Mouse (Mus musculus) embryonic facial prominence, embryonic 12.5 days (tissue): ENCODE results near the gene Folr2. TPM values are rescaled to one million over a fixed set of nuclear protein-coding genes. Genes with fewer than 3 reads are reported as not detected.

Experiments used
- ATAC-seq: fragments of 200-750 bp; cut with Nextera tagmentation; 2 replicates; pipeline ENCODE4 v1.8.0; 2017; ENCODE audit not compliant: insufficient number of reproducible peaks, insufficient read depth, low FRiP score, low TSS enrichment
- H3K27ac ChIP-seq: fragments of 300-500 bp; sonication (generic); 2 replicates; pipeline ENCODE4 v1.5.1; 2016; ENCODE audit warnings: mild to moderate bottlenecking
- H3K27me3 ChIP-seq: fragments of 300-500 bp; sonication (generic); 2 replicates; pipeline ENCODE4 v1.6.1; 2016; ENCODE audit warnings: mild to moderate bottlenecking, moderate library complexity
- H3K36me3 ChIP-seq: fragments of 300-500 bp; sonication (generic); 2 replicates; pipeline ENCODE4 v1.6.1; 2016; ENCODE audit warnings: mild to moderate bottlenecking
- H3K4me1 ChIP-seq: fragments of 300-500 bp; sonication (generic); 2 replicates; pipeline ENCODE4 v1.6.1; 2016
- H3K4me2 ChIP-seq: fragments of 300-500 bp; sonication (generic); replicated peaks from 2 replicates; pipeline ENCODE4 v1.6.1; 2016; ENCODE audit warnings: mild to moderate bottlenecking, moderate library complexity
- H3K4me3 ChIP-seq: fragments of 300-500 bp; sonication (generic); 2 replicates; pipeline ENCODE4 v1.5.1; 2016; ENCODE audit warnings: mild to moderate bottlenecking
- H3K9ac ChIP-seq: fragments of 300-500 bp; sonication (generic); 2 replicates; pipeline ENCODE4 v1.6.1; 2016; ENCODE audit warnings: mild to moderate bottlenecking, moderate library complexity
- H3K9me3 ChIP-seq: fragments of 300-500 bp; sonication (generic); 2 replicates; pipeline ENCODE4 v1.6.1; 2016; ENCODE audit warnings: mild to moderate bottlenecking, moderate library complexity
- WGBS: fragments of 180-500 bp; shearing (Covaris S2); methylation state at CpG from one replicate; pipeline ENCODE4 v1.1.7; 2016; 5-methylcytosine and 5-hydroxymethylcytosine counted together
- polyA plus RNA-seq: library from polyadenylated mRNA; unstranded; fragments of >200 nt; fragmentation: Nextera tagmentation; extraction: Ambion mirVana; gene quantifications from 2 replicates; pipeline ENCODE4 v1.2.1, GENCODE M21; 2016

Folr2 gene
- polyA plus RNA-seq, 1 experiment from 2014 or later = not detected

- H3K9me3 ChIP-seq = no peaks in the 10 kb centered on the region
Measured at GRCm38 (mm10) chr7:101884160-101884559, 27.2 kb upstream of the Folr2 start.

GRCm38 (mm10) chr7:101882413-101883154 is 25.6 kb upstream of the Folr2 start:
- no peaks in the 10 kb centered on the region for H3K4me1 ChIP-seq
- H3K9me3 ChIP-seq = no peaks in the 10 kb centered on the region
- ATAC-seq = no peak
- H3K27ac ChIP-seq = no peak overlapping the region
- WGBS = 67% methylated on average over 9 of the region's 9 CpGs
- H3K9ac ChIP-seq = no peak overlapping the region
- H3K4me3 ChIP-seq = no peak overlapping the region
- no peaks in the 10 kb centered on the region for H3K27me3 ChIP-seq
- H3K4me2 ChIP-seq = no peak overlapping the region
- no peaks in the 10 kb centered on the region for H3K36me3 ChIP-seq

More at GRCm38 (mm10) chr7:101884160-101884559, 27.2 kb upstream of the Folr2 start:
- Histone ChIP-seq H3K4me2 (no peak overlapping the region), H3K27ac (no peak overlapping the region), H3K4me1 (no peaks in the 10 kb centered on the region), H3K9ac (no peak overlapping the region), H3K36me3 (no peaks in the 10 kb centered on the region), H3K4me3 (no peak overlapping the region), H3K27me3 (no peaks in the 10 kb centered on the region)
- no peak for ATAC-seq
- 95% methylated on average over 4 of the region's 4 CpGs for WGBS

GRCm38 (mm10) chr7:101880855-101881254 is 23.9 kb upstream of the Folr2 start:
- Histone ChIP-seq H3K4me3 (no peak overlapping the region), H3K27ac (no peak overlapping the region), H3K36me3 (no peaks in the 10 kb centered on the region), H3K4me1 (no peaks in the 10 kb centered on the region), H3K9ac (no peak overlapping the region), H3K4me2 (no peak overlapping the region), H3K27me3 (no peaks in the 10 kb centered on the region), H3K9me3 (no peaks in the 10 kb centered on the region)
- no peak for ATAC-seq
- WGBS = 81% methylated on average over 4 of the region's 4 CpGs

GRCm38 (mm10) chr7:101875978-101876377 is 19.0 kb upstream of the Folr2 start:
- 95% methylated on average over 1 of the region's 1 CpGs for WGBS
- no peaks in the 10 kb centered on the region for H3K4me1 ChIP-seq
- no peak overlapping the region for H3K27ac ChIP-seq
- no peak overlapping the region for H3K4me2 ChIP-seq
- no peaks in the 10 kb centered on the region for H3K9me3 ChIP-seq
- no peaks in the 10 kb centered on the region for H3K36me3 ChIP-seq
- H3K27me3 ChIP-seq = no peaks in the 10 kb centered on the region
- ATAC-seq = no peak
- no peak overlapping the region for H3K4me3 ChIP-seq
- no peak overlapping the region for H3K9ac ChIP-seq

- H3K9me3 ChIP-seq = no peaks in the 10 kb centered on the region
- WGBS = 83% methylated on average over 3 of the region's 3 CpGs
- H3K27me3 ChIP-seq = no peaks in the 10 kb centered on the region
- no peaks in the 10 kb centered on the region for H3K36me3 ChIP-seq
- H3K27ac ChIP-seq = no peak overlapping the region
- H3K4me3 ChIP-seq = no peak overlapping the region
- no peaks in the 10 kb centered on the region for H3K4me1 ChIP-seq
- no peak for ATAC-seq
- H3K9ac ChIP-seq = no peak overlapping the region
- no peak overlapping the region for H3K4me2 ChIP-seq
Measured at GRCm38 (mm10) chr7:101871296-101871695, 14.3 kb upstream of the Folr2 start.

- H3K27me3 ChIP-seq = no peaks in the 10 kb centered on the region
- H3K9me3 ChIP-seq = no peaks in the 10 kb centered on the region
- no peak for ATAC-seq
- H3K9ac ChIP-seq = no peak within 1 kb of the TSS
- no peak within 1 kb of the TSS for H3K27ac ChIP-seq
- WGBS = 79% methylated on average over 2 of the region's 2 CpGs
- no peaks in the 10 kb centered on the region for H3K36me3 ChIP-seq
- no peak within 1 kb of the TSS for H3K4me2 ChIP-seq
- H3K4me1 ChIP-seq = no peaks in the 10 kb centered on the region
- H3K4me3 ChIP-seq = no peak within 1 kb of the TSS
Measured at GRCm38 (mm10) chr7:101870629-101871028, 13.6 kb upstream of the Folr2 start, which contains the start of gene Folr1. Folr1 (minus strand) TSS chr7:101870788.

- Histone ChIP-seq H3K27ac (no peak overlapping the region), H3K9me3 (no peaks in the 10 kb centered on the region), H3K36me3 (no peaks in the 10 kb centered on the region), H3K4me1 (no peaks in the 10 kb centered on the region), H3K27me3 (no peaks in the 10 kb centered on the region), H3K4me3 (no peak overlapping the region), H3K9ac (no peak overlapping the region), H3K4me2 (no peak overlapping the region)
- 61% methylated on average over 7 of the region's 7 CpGs for WGBS
- ATAC-seq = no peak
Measured at GRCm38 (mm10) chr7:101869163-101869500, 12.1 kb upstream of the Folr2 start.

GRCm38 (mm10) chr7:101868241-101869162 is 11.5 kb upstream of the Folr2 start:
- 0 out of 2 replicates have a peak, but pooled peaks have one; percentile 35 for ATAC-seq
- Histone ChIP-seq H3K36me3 (no peaks in the 10 kb centered on the region), H3K9ac (no peak overlapping the region), H3K4me1 (no peaks in the 10 kb centered on the region), H3K4me2 (no peak overlapping the region), H3K9me3 (no peaks in the 10 kb centered on the region), H3K27ac (no peak overlapping the region), H3K4me3 (no peak overlapping the region), H3K27me3 (no peaks in the 10 kb centered on the region)
- 68% methylated on average over 13 of the region's 13 CpGs for WGBS

- 98% methylated on average over 4 of the region's 4 CpGs for WGBS
- H3K27me3 ChIP-seq = no peaks in the 10 kb centered on the region
- ATAC-seq = no peak
Measured at GRCm38 (mm10) chr7:101867482-101867881, 10.5 kb upstream of the Folr2 start.

GRCm38 (mm10) chr7:101866491-101867265 is 9.7 kb upstream of the Folr2 start:
- Histone ChIP-seq H3K36me3 (no peaks in the 10 kb centered on the region), H3K9ac (no peak overlapping the region), H3K4me1 (no peaks in the 10 kb centered on the region), H3K4me2 (no peak overlapping the region), H3K27ac (no peak overlapping the region), H3K4me3 (no peak overlapping the region), H3K9me3 (no peaks in the 10 kb centered on the region), H3K27me3 (no peaks in the 10 kb centered on the region)
- ATAC-seq = no peak
- WGBS = 82% methylated on average over 11 of the region's 11 CpGs

More at GRCm38 (mm10) chr7:101867482-101867881, 10.5 kb upstream of the Folr2 start:
- no peak overlapping the region for H3K9ac ChIP-seq
- H3K27ac ChIP-seq = no peak overlapping the region
- H3K36me3 ChIP-seq = no peaks in the 10 kb centered on the region
- no peaks in the 10 kb centered on the region for H3K4me1 ChIP-seq
- H3K9me3 ChIP-seq = no peaks in the 10 kb centered on the region
- no peak overlapping the region for H3K4me3 ChIP-seq
- no peak overlapping the region for H3K4me2 ChIP-seq

- Histone ChIP-seq H3K27me3 (no peaks in the 10 kb centered on the region), H3K27ac (no peak within 1 kb of the TSS), H3K36me3 (no peaks in the 10 kb centered on the region), H3K9me3 (no peaks in the 10 kb centered on the region), H3K4me3 (no peak within 1 kb of the TSS), H3K4me2 (no peak within 1 kb of the TSS), H3K9ac (no peak within 1 kb of the TSS), H3K4me1 (no peaks in the 10 kb centered on the region)
- WGBS = 67% methylated on average over 3 of the region's 3 CpGs
- no peak for ATAC-seq
Measured at GRCm38 (mm10) chr7:101863415-101863814, 6.4 kb upstream of the Folr2 start, which contains the start of gene Anapc15. Anapc15 (plus strand) TSS chr7:101863715.
